Mouse (Mus musculus) C2C12 (cell line): Measurements from ENCODE around the gene Por.

Experiments used
- CEBPB ChIP-seq: IDR thresholded peaks from one replicate; pipeline ENCODE4 v1.6.1; 2011; ENCODE audit warnings: low read depth, mild to moderate bottlenecking, control low read depth, moderate library complexity
- CTCF ChIP-seq: IDR thresholded peaks from one replicate; pipeline ENCODE4 v1.5.1; 2011; ENCODE audit not compliant: control insufficient read depth, insufficient read depth, insufficient read length
- FOSL1 ChIP-seq: IDR thresholded peaks from one replicate; pipeline ENCODE4 v1.8.0; 2011; ENCODE audit warnings: mild to moderate bottlenecking, low read length; ENCODE audit not compliant: poor library complexity, insufficient read depth, severe bottlenecking
- MAX ChIP-seq: IDR thresholded peaks from one replicate; pipeline ENCODE4 v1.6.1; 2011; ENCODE audit warnings: mild to moderate bottlenecking, control low read depth
- MYOG ChIP-seq: IDR thresholded peaks from one replicate; pipeline ENCODE4 v1.6.1; 2011; ENCODE audit not compliant: control insufficient read depth, insufficient read length; ENCODE audit errors: extremely low read depth
- USF1 ChIP-seq: IDR thresholded peaks from one replicate; pipeline ENCODE4 v1.6.1; 2011; ENCODE audit warnings: low read depth, mild to moderate bottlenecking, control low read depth, moderate library complexity

DNA sequence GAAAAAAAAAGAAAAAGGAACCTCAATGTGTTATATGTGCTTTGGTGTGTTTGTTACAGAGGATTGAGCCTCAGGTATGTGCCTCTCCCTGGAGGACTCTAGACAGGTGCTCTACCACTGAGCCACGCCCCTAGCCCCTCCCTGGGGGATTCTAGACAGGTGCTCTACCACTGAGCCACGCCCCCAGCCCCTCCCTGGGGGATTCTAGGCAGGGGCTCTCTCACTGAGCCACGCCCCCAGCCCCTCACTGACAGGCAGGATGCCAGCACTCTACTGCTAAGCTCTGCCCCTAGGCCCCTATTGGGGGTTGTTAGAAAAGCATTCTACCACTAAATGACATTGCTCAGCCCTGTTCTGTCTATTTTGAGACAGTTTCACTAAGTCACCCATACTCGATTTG is 2.7 kb downstream of the Por start:
- TF ChIP-seq CTCF (no peak), MYOG (no peak), MAX (no peak), USF1 (no peak), FOSL1 (no peak), CEBPB (no peak)
